Mouse (Mus musculus): Measurements from ENCODE around the gene Rprd2. TPM values are rescaled to one million over a fixed set of nuclear protein-coding genes. Genes with fewer than 3 reads are reported as not detected.

Gene Rprd2
- polyA plus RNA-seq (2012; rRNA removed; ENCODE audit: low replicate concordance), result 9.7 and 14.1 TPM in 2 replicates

GRCm38 (mm10) chr3:95818571-95819288 is at the start of gene Rprd2:
Gene Rprd2, minus strand, starts transcription at chr3:95818863.

GRCm38 (mm10) chr3:95855502-95856089 is 36.9 kb upstream of the Rprd2 start, which contains the start of gene Prpf3:
Gene Prpf3, minus strand, starts transcription at chr3:95855885.

GRCm38 (mm10) chr3:95760106-95760505 is 58.6 kb downstream of the Rprd2 start, which contains the start of gene Tars2:
Gene Tars2, minus strand, starts transcription at chr3:95760206.

GRCm38 (mm10) chr3:95739353-95740104 is 79.1 kb downstream of the Rprd2 start, which contains the start of gene Ecm1:
Gene Ecm1, minus strand, starts transcription at chr3:95739569.

Other genes starting within 250 kb of the Rprd2 start
- 4.0 and 8.2 TPM in 2 replicates for gene Golph3l, start 229.9 kb downstream of the Rprd2 start, polyA plus RNA-seq (2012; rRNA removed; ENCODE audit: low replicate concordance)
- gene Ensa, start 193.9 kb downstream of the Rprd2 start, polyA plus RNA-seq (2012; rRNA removed; ENCODE audit: low replicate concordance), result 7.5 and 10.8 TPM in 2 replicates
- gene Mcl1, start 160.1 kb downstream of the Rprd2 start, polyA plus RNA-seq (2012; rRNA removed; ENCODE audit: low replicate concordance), result 44.9 and 263 TPM in 2 replicates
- gene Adamtsl4, start 130.9 kb downstream of the Rprd2 start, polyA plus RNA-seq (2012; rRNA removed; ENCODE audit: low replicate concordance), result 32.7 and 34.1 TPM in 2 replicates
- 535 and 688 TPM in 2 replicates for gene Ecm1, start 79.3 kb downstream of the Rprd2 start, polyA plus RNA-seq (2012; rRNA removed; ENCODE audit: low replicate concordance)
- gene Tars2, start 58.7 kb downstream of the Rprd2 start, polyA plus RNA-seq (2012; rRNA removed; ENCODE audit: low replicate concordance), result 30.0 and 32.6 TPM in 2 replicates
- 6.4 and 21.3 TPM in 2 replicates for gene Prpf3, start 37.0 kb upstream of the Rprd2 start, polyA plus RNA-seq (2012; rRNA removed; ENCODE audit: low replicate concordance)
- 33.0 and 52.1 TPM in 2 replicates for gene Mrps21, start 52.7 kb upstream of the Rprd2 start, polyA plus RNA-seq (2012; rRNA removed; ENCODE audit: low replicate concordance)
- 3.5 and 6.0 TPM in 2 replicates for gene Ciart, start 63.4 kb upstream of the Rprd2 start, polyA plus RNA-seq (2012; rRNA removed; ENCODE audit: low replicate concordance)
- 7.6 and 27.9 TPM in 2 replicates for gene BC028528, start 73.1 kb upstream of the Rprd2 start, polyA plus RNA-seq (2012; rRNA removed; ENCODE audit: low replicate concordance)
- 141 and 158 TPM in 2 replicates for gene Aph1a, start 75.1 kb upstream of the Rprd2 start, polyA plus RNA-seq (2012; rRNA removed; ENCODE audit: low replicate concordance)
- 0.67 and 18.1 TPM in 2 replicates for gene Car14, start 85.8 kb upstream of the Rprd2 start, polyA plus RNA-seq (2012; rRNA removed; ENCODE audit: low replicate concordance)
- gene Anp32e, start 110.4 kb upstream of the Rprd2 start, polyA plus RNA-seq (2012; rRNA removed; ENCODE audit: low replicate concordance), result 8.2 and 8.7 TPM in 2 replicates
- 53.2 and 72.6 TPM in 2 replicates for gene Plekho1, start 177.1 kb upstream of the Rprd2 start, polyA plus RNA-seq (2012; rRNA removed; ENCODE audit: low replicate concordance)
- gene Vps45, start 239.6 kb upstream of the Rprd2 start, polyA plus RNA-seq (2012; rRNA removed; ENCODE audit: low replicate concordance), result 4.3 and 7.9 TPM in 2 replicates

All from mammary gland, adult 2 months (tissue).